Mouse (Mus musculus): ENCODE results near the gene Eng.
A peak's percentile ranks its signal among the peaks of the same experiment; 100 is the strongest.

Eng gene

DNA sequence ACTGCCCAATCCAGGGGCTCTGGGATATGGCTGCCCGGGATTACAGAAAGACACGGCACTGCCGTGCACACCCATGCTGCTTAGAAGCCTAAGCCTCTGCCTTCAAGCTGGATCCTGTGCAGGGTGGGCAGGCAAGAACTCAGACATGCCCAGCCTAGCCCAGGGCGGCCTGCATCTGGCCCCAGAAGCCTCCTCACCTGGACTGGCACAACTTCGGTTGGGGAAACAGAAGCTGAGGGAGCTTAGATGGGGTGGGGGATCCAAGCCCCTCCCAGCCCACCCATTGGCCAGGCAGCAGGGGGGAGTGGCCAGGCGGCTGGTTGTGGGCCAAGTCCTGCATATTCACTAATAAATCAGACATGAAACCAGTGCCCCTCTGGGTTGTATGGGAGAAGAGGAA, 35.4 kb downstream of the Eng start:
- DNase-seq (ENCODE audit: low spot score), result no peak

DNA sequence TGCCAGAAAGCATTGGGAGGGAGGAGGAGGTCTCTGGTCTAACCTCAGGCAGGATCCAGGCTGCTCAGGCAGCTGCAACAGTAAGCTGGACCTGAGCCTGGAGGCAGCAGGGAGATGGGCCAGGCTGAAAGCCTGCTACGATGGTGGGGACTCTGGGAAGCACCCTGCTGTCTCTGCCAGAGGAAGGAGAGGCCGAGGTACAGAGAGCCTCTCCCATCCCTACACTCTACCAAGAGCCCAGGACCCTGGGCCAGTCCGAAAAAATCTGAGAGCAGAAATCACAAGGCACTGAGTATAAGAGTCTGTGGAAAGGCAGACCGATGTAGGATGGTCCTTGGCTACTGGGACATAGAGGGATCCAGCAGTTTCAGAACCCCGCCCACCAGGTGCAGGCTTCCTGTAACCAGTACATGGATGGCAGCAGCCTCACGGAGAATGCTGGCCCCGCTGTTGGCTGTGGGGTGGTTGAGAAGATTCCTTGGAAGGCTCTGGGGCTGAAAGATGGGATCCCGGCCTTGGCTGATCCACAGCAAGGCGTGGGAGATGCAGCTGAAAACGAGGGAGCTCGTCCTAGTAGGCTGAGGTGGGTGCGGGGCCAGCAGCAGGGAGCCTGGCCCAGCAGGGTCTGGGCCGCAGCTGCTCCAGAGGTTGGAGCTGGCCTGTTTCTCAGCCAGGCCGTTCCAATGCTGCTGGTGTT, 36.5 kb downstream of the Eng start:
- no peak for DNase-seq (ENCODE audit: low spot score)

- no peak for DNase-seq (ENCODE audit: low spot score)
These were observed 37.3 kb downstream of the Eng start for GRCm38 (mm10) chr2:32683701-32684100.

GRCm38 (mm10) chr2:32684681-32685428, 38.5 kb downstream of the Eng start:
- DNase-seq (ENCODE audit: low spot score), result no peak

DNA sequence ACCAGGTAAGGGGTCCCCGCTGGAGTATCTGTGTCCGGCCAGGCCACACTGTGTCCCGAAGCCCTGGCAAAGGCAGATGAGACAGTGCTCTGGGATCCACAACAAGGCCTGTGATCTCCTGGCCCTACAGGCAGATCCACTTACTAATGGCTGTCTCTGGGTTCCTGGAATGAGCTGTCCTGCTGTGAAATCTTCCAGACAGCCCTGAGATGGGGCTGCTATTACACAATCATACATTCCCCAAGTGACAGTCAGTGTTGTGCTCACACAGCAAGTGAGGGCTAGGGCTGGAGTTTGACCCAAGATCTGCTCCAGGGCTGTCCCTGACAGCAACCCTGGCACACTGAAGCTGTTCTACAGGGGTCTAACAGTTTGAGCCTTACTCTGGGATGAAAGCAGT, 39.4 kb downstream of the Eng start:
- peak; percentile 77 for DNase-seq (ENCODE audit: low spot score)

GRCm38 (mm10) chr2:32686640-32687039, 40.2 kb downstream of the Eng start:
- DNase-seq (ENCODE audit: low spot score), result no peak

- no peak for DNase-seq (ENCODE audit: low spot score)
These were observed 41.2 kb downstream of the Eng start for GRCm38 (mm10) chr2:32687562-32687961.

GRCm38 (mm10) chr2:32689420-32689819, 43.0 kb downstream of the Eng start:
- peak; percentile 93 for DNase-seq (ENCODE audit: low spot score)

DNA sequence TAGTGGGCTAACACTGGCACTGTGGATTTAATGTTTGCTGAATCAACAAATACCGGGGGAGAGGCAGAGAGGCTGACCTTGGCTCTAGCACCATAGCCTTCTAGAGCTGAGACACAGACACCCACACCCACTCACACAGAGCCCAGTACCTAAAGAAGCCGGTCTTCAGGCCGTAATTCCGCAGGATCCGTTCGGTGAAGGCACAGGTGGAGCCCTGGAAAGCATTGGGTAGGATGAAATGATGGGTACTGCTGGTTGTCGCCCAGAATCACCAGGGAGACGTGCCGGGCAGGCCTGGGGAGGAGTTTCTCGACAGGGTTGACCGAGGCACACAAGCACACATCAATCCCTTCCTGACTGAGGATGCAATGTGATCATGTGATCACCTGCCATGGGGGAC, 44.6 kb downstream of the Eng start:
- DNase-seq (ENCODE audit: low spot score), result no peak

DNA sequence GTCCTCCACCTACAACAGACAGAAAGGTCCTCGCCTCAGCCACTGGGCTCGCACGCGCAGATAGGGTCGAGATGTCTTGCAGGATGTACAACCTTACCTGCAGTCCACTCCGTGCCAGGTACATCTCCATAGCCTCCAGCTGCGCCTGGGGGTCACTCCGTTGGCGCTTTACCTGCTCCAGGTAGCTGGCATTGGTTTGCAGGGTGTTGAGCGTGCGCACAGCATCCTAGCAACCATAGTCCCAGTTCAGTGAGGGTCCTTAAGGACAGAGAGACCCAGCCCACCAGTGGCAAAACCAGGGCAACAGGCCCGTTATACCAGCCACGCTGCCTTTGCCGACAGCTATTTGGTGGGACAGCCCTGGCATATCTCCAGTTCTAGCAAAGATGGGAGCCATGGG, 46.1 kb downstream of the Eng start:
- no peak for DNase-seq (ENCODE audit: low spot score)

DNA sequence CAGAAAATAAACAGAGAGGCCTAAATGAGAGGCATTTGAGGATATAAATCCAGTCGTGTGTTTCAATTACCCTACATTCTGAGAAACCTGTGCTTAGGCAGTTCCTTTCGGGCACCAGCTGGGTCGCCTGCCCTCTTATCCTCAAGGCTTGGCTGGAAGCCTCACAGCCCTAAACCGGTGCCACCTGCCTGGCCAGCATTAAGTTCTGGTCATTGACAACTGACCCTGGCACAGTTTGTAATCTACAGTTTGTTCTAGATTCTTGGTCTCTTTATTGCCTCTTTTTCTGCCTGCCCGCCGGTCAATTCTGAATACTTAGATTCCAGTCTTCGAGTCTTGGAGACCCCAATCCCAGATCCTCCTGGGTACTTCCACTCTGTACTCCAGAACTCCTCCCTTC, 46.9 kb downstream of the Eng start:
- no peak for DNase-seq (ENCODE audit: low spot score)

DNA sequence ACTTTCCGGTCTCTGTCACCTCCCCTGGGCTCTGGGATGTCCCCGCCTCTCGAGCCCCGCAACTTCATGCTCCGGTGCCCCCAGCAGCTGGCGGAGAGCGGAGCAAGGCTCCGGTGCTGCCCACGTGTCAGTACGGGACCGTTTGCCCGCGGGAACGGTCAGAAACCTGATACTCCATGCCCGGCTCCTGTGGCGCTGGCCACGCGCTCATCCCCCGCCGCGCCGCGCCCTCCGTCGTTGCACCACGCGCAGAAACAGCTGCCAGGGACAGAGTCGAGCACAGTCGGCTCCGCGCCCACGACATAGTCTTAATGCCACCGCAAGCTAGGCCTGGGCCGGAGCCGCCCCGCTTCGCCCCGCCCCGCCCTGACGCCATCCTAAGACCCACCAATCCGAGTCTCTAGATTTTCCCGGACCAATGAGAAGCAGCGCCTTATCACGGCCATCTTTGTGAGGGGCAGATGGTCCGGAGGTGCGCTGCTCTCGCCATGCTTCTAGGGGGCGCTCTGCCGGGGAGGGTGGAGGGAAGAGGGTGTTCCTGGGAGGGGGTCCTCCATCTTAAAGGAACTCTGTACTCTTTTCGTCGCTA, 47.5 kb downstream of the Eng start:
- peak; percentile 97 for DNase-seq (ENCODE audit: low spot score)

DNA sequence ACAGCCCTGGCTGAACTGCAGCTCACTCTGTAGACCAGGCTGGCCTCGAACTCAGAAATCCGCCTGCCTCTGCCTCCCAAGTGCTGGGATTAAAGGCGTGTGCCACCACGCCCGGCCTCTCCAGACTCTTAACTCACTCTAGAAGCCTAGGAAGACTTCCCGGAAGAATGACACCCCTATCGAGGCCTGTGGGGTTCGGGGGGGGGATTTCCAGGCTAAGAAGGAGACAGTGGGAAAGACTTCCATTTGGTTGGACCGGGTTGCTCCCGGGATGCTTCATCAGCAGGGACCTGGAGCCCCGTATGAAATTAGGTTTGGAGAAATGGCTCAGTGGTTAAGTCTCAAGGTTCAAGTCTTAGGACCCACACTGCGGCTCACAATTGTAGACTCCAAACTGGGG, 48.3 kb downstream of the Eng start:
- DNase-seq (ENCODE audit: low spot score), result no peak

DNA sequence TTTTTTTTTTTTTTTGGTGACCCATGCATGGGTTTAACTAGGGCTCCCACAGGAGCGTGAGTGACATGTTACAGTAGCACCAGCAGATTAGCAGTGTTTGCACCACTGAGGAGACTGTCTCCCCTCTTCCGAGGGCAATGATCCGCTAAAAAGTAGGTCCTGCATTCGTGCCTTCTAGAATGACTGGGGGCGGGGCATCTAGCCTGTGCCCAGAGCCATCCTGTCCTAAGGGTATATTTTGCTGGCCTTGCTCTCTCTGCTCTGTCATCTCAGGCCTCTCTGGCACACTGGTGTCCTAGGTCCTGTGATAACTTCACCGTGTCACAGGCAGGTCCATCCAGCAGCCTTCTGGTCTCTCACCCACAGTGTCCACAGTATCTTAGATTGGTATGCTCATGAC, 53.3 kb downstream of the Eng start:
- DNase-seq (ENCODE audit: low spot score), result no peak

DNA sequence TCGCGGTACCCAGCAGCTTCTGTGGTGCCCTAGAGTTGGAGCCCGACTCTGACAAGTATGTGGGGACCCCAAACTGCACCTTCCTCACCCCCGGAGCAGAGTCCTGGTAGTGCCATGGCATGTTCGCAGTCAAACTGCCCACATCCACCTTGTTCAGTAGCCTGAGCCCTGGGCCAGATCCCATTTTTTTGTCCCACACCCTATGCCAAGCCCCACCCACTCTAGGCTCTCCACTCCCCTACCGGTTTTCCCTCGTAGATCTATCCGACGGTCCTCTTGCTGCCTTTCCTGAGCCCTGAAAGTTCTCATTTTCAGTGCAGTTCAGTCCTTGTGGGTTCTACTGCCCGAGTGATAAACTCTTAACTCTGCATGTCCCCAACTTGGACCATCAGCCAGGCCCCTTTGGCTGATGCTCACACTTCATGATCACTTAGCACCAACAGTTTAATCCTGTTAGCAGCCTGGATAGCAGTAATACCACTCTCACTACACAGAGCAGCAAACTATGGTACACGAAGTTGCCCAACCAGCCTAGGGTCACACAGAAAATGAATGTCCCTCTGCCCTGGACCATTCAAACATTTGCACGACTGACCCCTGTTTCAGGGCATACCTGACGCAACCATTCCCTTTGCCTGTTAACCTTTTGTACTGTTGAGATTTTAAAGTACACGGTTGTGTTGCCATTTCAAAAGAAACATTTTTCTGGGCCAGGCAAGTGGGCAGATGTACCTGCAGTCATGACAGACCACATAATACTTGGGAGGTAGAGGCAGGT, 54.8 kb downstream of the Eng start:
- DNase-seq (ENCODE audit: low spot score), result no peak

GRCm38 (mm10) chr2:32703046-32703445, 56.7 kb downstream of the Eng start:
- no peak for DNase-seq (ENCODE audit: low spot score)

DNA sequence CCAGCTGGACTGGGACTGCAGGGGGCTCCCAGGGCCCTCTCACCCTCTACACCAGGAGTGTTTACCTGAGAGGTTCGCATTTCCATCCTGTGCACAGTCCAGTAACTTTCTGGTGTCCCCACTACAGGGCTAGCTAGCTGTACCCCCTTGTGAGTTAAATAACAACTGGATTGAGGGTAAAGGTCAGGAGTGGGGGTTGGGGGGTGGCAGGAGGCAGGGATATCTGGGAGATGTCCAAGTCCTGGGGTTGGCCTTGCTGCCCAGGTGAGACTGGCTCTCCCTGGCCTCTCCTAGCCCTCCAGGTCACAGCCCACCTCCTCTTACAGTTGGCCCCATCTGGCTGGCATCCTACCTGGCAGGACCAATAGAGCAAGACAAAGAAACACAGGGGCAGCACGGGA, 57.6 kb downstream of the Eng start, which contains the start of gene Fpgs:
Gene Fpgs (minus strand): TSS at position 125 of the 401 bp plus-strand sequence.
- DNase-seq (ENCODE audit: low spot score), result no peak

- DNase-seq (ENCODE audit: low spot score), result no peak
These were observed 58.6 kb downstream of the Eng start for GRCm38 (mm10) chr2:32705018-32705417.

- DNase-seq (ENCODE audit: low spot score), result no peak
These were observed 60.6 kb downstream of the Eng start for GRCm38 (mm10) chr2:32706971-32707370.

GRCm38 (mm10) chr2:32708643-32709042, 62.2 kb downstream of the Eng start:
- peak; percentile 67 for DNase-seq (ENCODE audit: low spot score)

GRCm38 (mm10) chr2:32709521-32710137, 63.2 kb downstream of the Eng start:
- no peak for DNase-seq (ENCODE audit: low spot score)

GRCm38 (mm10) chr2:32710425-32710824, 64.0 kb downstream of the Eng start:
- no peak for DNase-seq (ENCODE audit: low spot score)
